ENCODE assay signal across 1 mouse cellular context in the genomic region with DNA sequence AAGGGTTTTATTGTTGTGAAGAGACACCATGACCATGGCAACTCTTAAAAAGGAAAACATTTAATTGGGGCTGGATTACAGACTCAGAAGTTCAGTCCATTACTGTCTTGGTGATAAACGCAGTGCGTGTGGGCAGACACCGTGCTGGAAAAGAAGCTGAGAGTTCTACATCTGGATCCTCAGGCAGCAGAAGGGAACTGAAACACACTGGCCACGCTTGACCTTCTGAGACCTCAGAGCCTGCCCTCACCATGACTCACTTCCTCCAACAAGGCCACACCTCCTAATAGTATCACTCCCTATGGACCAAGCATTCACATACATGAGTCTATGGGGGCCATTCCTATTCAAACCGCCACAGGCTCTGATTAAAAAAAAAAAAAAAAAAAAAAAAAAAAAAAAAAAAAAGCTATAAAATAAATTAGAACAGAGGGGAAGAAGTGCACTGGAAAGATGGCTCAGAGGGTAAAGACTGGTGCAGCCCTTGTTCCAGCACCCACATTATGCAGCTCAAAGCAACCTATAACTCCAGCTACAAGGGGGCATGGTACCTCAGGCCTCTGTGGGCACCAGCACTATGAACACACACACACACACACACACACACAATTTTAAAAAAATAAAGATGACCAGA.
TF ChIP-seq lines count a peak whose summit lies in the region.

No protein-coding gene starts in this region.

TF ChIP-seq in MEL, 35 proteins besides CTCF, POLR2A, EP300 and RAD21:
- TF ChIP-seq ZNF384 (IDR thresholded peaks at IDR 0.05; ENCODE audit: low read depth, low read length) (peak; percentile 64), TAL1 (IDR thresholded peaks at IDR 0.05; ENCODE audit: low read length) (no peak)
